Mouse (Mus musculus): ENCODE results near the gene Ppp4r4. TPM values are rescaled to one million over a fixed set of nuclear protein-coding genes. Genes with fewer than 3 reads are reported as not detected.

The Ppp4r4 gene
- total and polyA plus RNA-seq, 3 experiments: 0.06 to 0.37 (median 0.16) TPM

- TF ChIP-seq CTCF (IDR thresholded peaks at IDR 0.05) (peak; percentile 96), EP300 (IDR thresholded peaks at IDR 0.05; ENCODE audit: insufficient read depth, low read depth, low read length) (no peak)
- Histone ChIP-seq H3K4me3 (no peak overlapping the region), H3K27ac (no peak overlapping the region), H3K27me3 (ENCODE audit: control insufficient read depth, insufficient read depth, low read length) (no peaks in the 10 kb centered on the region), H3K79me2 (replicated peaks; ENCODE audit: control insufficient read depth, insufficient read depth, low read length) (no peaks in the 10 kb centered on the region), H3K9ac (ENCODE audit: low read depth, low read length) (no peak overlapping the region), H3K4me1 (ENCODE audit: control insufficient read depth, insufficient read depth, low read length) (no peaks in the 10 kb centered on the region), H3K36me3 (ENCODE audit: control insufficient read depth, insufficient read depth, low read length) (no peaks in the 10 kb centered on the region)
- WGBS: 0% methylated on average over 2 of the region's 2 CpGs
- intact Hi-C loops (cut with DNase I): loop anchor here (5.0 kb wide), 1 partner anchor 101 kb away; no protein-coding TSS in a partner anchor
- peak; percentile 31 to 79 for DNase-seq
Measured at GRCm38 (mm10) chr12:103643336-103643735, 111.3 kb downstream of the Ppp4r4 start.

- no peaks in the 10 kb centered on the region for H3K36me3 ChIP-seq (ENCODE audit: control insufficient read depth, insufficient read depth, low read length)
- H3K4me1 ChIP-seq (ENCODE audit: control insufficient read depth, insufficient read depth, low read length): no peaks in the 10 kb centered on the region
- H3K4me3 ChIP-seq: no peak overlapping the region
- no peak for TF ChIP-seq POLR2A (IDR thresholded peaks at IDR 0.05; ENCODE audit: insufficient read depth, low read depth, low read length)
- TF ChIP-seq EP300 (IDR thresholded peaks at IDR 0.05; ENCODE audit: insufficient read depth, low read depth, low read length): no peak
- TF ChIP-seq CTCF (IDR thresholded peaks at IDR 0.05): no peak
- intact Hi-C loops (cut with DNase I): loop anchor here (5.0 kb wide), 1 partner anchor 102 kb away; no protein-coding TSS in a partner anchor
- no peak overlapping the region for H3K9ac ChIP-seq (ENCODE audit: low read depth, low read length)
- no peaks in the 10 kb centered on the region for H3K27me3 ChIP-seq (ENCODE audit: control insufficient read depth, insufficient read depth, low read length)
- WGBS: 74% methylated on average over 3 of the region's 3 CpGs
- no peak overlapping the region for H3K27ac ChIP-seq
- H3K79me2 ChIP-seq (replicated peaks; ENCODE audit: control insufficient read depth, insufficient read depth, low read length): no peaks in the 10 kb centered on the region
- no peak for DNase-seq
Measured at GRCm38 (mm10) chr12:103643818-103644217, 111.7 kb downstream of the Ppp4r4 start.

- H3K27ac ChIP-seq: no peak overlapping the region
- no peak for TF ChIP-seq POLR2A (IDR thresholded peaks at IDR 0.05; ENCODE audit: insufficient read depth, low read depth, low read length)
- no peak for TF ChIP-seq EP300 (IDR thresholded peaks at IDR 0.05; ENCODE audit: insufficient read depth, low read depth, low read length)
- TF ChIP-seq CTCF (IDR thresholded peaks at IDR 0.05): no peak
- no peak for DNase-seq
- intact Hi-C loops (cut with DNase I): loop anchor here (5.0 kb wide), 1 partner anchor 102 kb away; no protein-coding TSS in a partner anchor
- no peaks in the 10 kb centered on the region for H3K27me3 ChIP-seq (ENCODE audit: control insufficient read depth, insufficient read depth, low read length)
- WGBS: 29% methylated on average over 5 of the region's 5 CpGs
- no peak overlapping the region for H3K9ac ChIP-seq (ENCODE audit: low read depth, low read length)
- no peaks in the 10 kb centered on the region for H3K4me1 ChIP-seq (ENCODE audit: control insufficient read depth, insufficient read depth, low read length)
- no peaks in the 10 kb centered on the region for H3K36me3 ChIP-seq (ENCODE audit: control insufficient read depth, insufficient read depth, low read length)
- H3K79me2 ChIP-seq (replicated peaks; ENCODE audit: control insufficient read depth, insufficient read depth, low read length): no peaks in the 10 kb centered on the region
- H3K4me3 ChIP-seq: no peak overlapping the region
Measured at GRCm38 (mm10) chr12:103644601-103645000, 112.5 kb downstream of the Ppp4r4 start.

GRCm38 (mm10) chr12:103646314-103646713, 114.2 kb downstream of the Ppp4r4 start:
- intact Hi-C loops (cut with DNase I): no loop called here

GRCm38 (mm10) chr12:103653836-103654235, 121.8 kb downstream of the Ppp4r4 start:
- no peak for TF ChIP-seq EP300 (IDR thresholded peaks at IDR 0.05; ENCODE audit: insufficient read depth, low read depth, low read length)
- no peak for TF ChIP-seq CTCF (IDR thresholded peaks at IDR 0.05)
- TF ChIP-seq POLR2A (IDR thresholded peaks at IDR 0.05; ENCODE audit: insufficient read depth, low read depth, low read length): no peak
- Histone ChIP-seq H3K79me2 (replicated peaks; ENCODE audit: control insufficient read depth, insufficient read depth, low read length) (no peaks in the 10 kb centered on the region), H3K36me3 (ENCODE audit: control insufficient read depth, insufficient read depth, low read length) (no peaks in the 10 kb centered on the region), H3K4me3 (no peak overlapping the region), H3K27ac (no peak overlapping the region), H3K4me1 (ENCODE audit: control insufficient read depth, insufficient read depth, low read length) (no peaks in the 10 kb centered on the region), H3K27me3 (ENCODE audit: control insufficient read depth, insufficient read depth, low read length) (no peaks in the 10 kb centered on the region), H3K9ac (ENCODE audit: low read depth, low read length) (no peak overlapping the region)
- intact Hi-C loops (cut with DNase I): no loop called here
- WGBS: 97% methylated on average over 2 of the region's 2 CpGs
- DNase-seq: no peak

More at GRCm38 (mm10) chr12:103646314-103646713, 114.2 kb downstream of the Ppp4r4 start:
- 64% methylated on average over 2 of the region's 2 CpGs for WGBS
- Histone ChIP-seq H3K36me3 (ENCODE audit: control insufficient read depth, insufficient read depth, low read length) (no peaks in the 10 kb centered on the region), H3K9ac (ENCODE audit: low read depth, low read length) (no peak overlapping the region), H3K27me3 (ENCODE audit: control insufficient read depth, insufficient read depth, low read length) (no peaks in the 10 kb centered on the region), H3K79me2 (replicated peaks; ENCODE audit: control insufficient read depth, insufficient read depth, low read length) (no peaks in the 10 kb centered on the region), H3K4me1 (ENCODE audit: control insufficient read depth, insufficient read depth, low read length) (no peaks in the 10 kb centered on the region), H3K4me3 (no peak overlapping the region), H3K27ac (no peak overlapping the region)
- no peak for DNase-seq
- TF ChIP-seq EP300 (IDR thresholded peaks at IDR 0.05; ENCODE audit: insufficient read depth, low read depth, low read length) (no peak), POLR2A (IDR thresholded peaks at IDR 0.05; ENCODE audit: insufficient read depth, low read depth, low read length) (no peak), CTCF (IDR thresholded peaks at IDR 0.05) (no peak)

- Histone ChIP-seq H3K27me3 (ENCODE audit: control insufficient read depth, insufficient read depth, low read length) (no peaks in the 10 kb centered on the region), H3K27ac (no peak overlapping the region), H3K36me3 (ENCODE audit: control insufficient read depth, insufficient read depth, low read length) (no peaks in the 10 kb centered on the region), H3K9ac (ENCODE audit: low read depth, low read length) (no peak overlapping the region), H3K4me1 (ENCODE audit: control insufficient read depth, insufficient read depth, low read length) (no peaks in the 10 kb centered on the region), H3K4me3 (no peak overlapping the region), H3K79me2 (replicated peaks; ENCODE audit: control insufficient read depth, insufficient read depth, low read length) (no peaks in the 10 kb centered on the region)
- intact Hi-C loops (cut with DNase I): no loop called here
- DNase-seq: no peak
- 79% methylated on average over 7 of the region's 7 CpGs for WGBS
- TF ChIP-seq EP300 (IDR thresholded peaks at IDR 0.05; ENCODE audit: insufficient read depth, low read depth, low read length) (no peak), POLR2A (IDR thresholded peaks at IDR 0.05; ENCODE audit: insufficient read depth, low read depth, low read length) (no peak), CTCF (IDR thresholded peaks at IDR 0.05) (no peak)
Measured at GRCm38 (mm10) chr12:103655123-103656044, 123.3 kb downstream of the Ppp4r4 start.

Measured in heart, adult 2 months (tissue).